Mouse (Mus musculus) embryonic fibroblast, embryonic 13.5 days (primary cell): Measurements from ENCODE around the gene Alkbh1.

Experiments
- CTCF ChIP-seq: IDR thresholded peaks from 2 replicates; pipeline ENCODE4 v1.5.1; 2011; ENCODE audit warnings: mild to moderate bottlenecking, control low read depth, low read length, moderate library complexity, borderline replicate concordance; ENCODE audit not compliant: insufficient read depth
- POLR2A ChIP-seq: IDR thresholded peaks from 2 replicates; pipeline ENCODE4 v1.6.1; 2011; ENCODE audit warnings: low read depth, mild to moderate bottlenecking, control low read depth, low read length, moderate library complexity

DNA sequence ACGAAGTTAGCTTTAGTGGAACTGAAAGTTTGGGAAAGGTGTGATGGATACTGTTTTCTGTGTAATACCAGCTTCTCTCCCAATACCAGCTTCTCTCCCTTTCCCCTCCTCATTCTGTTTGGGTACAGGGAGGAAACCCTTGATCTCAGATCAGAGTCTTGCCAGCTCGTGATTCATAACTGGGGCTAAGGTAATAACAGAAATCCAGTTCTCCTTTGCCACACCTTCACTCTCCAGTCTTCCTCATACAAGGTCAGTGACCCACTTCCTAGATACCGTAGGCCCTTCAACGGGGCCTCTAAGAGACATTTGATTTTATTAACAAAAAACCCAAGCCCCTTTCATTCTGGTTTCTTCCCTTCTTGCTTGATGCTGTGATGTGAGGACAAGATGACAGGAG, 38.7 kb downstream of the Alkbh1 start:
- TF ChIP-seq CTCF: no peak
- TF ChIP-seq POLR2A: no peak
